In genomic region chr17:61204316-61204715, GRCm38 (mm10) we compare ENCODE assay signal across 18 mouse cellular contexts.
"Had no signal": no experiment of that assay in that cellular context is flagged by ENCODE, and none has a peak within 500 bp of the region (broad histone marks: within the 10 kb centered on the region; RNA-seq: fewer than 3 reads in every experiment).

No protein-coding gene starts in this region.

- H3K4me3 ChIP-seq: midbrain, embryonic 10.5 days; midbrain, embryonic 13.5 days; midbrain, embryonic 15.5 days; myocyte; neural tube, embryonic 13.5 days; neural tube, embryonic 15.5 days had no signal

- DNase-seq: lung, adult 18-20 months; lung, embryonic 14.5 days; lung, postnatal 10 days; lung, postnatal 4 days; retina, postnatal 1 day; right cerebral cortex, adult 18-20 months; right cerebral cortex, postnatal 25 days; right cerebral cortex, postnatal 4 days; spleen, adult 18-20 months; thymus, adult 2 months; thymus, postnatal 25 days; thymus, postnatal 4 days had no signal

- H3K27ac ChIP-seq: midbrain, embryonic 10.5 days; midbrain, embryonic 13.5 days; midbrain, embryonic 15.5 days; neural tube, embryonic 13.5 days; neural tube, embryonic 15.5 days had no signal

- H3K4me1 ChIP-seq: midbrain, embryonic 10.5 days; midbrain, embryonic 13.5 days; midbrain, embryonic 15.5 days; neural tube, embryonic 13.5 days; neural tube, embryonic 15.5 days had no signal
